Mouse (Mus musculus): ENCODE measurements around the gene Dnajc6.

- TF ChIP-seq CTCF (IDR thresholded peaks at IDR 0.05; ENCODE audit: extremely low read depth, insufficient read length, insufficient replicate concordance, low read depth, low read length): no peak
- TF ChIP-seq POLR2A (IDR thresholded peaks at IDR 0.05; ENCODE audit: low read depth, low read length): no peak
Measured at GRCm38 (mm10) chr4:101508851-101509577, 12.6 kb downstream of the Dnajc6 start.
